Mouse (Mus musculus) common myeloid progenitor, adult 5-6 weeks (primary cell): ENCODE data around the gene Bag1. TPM values are rescaled to one million over a fixed set of nuclear protein-coding genes. Genes with fewer than 3 reads are reported as not detected.

ENCODE experiments used
- ATAC-seq: replicated peaks from 2 replicates; pipeline ENCODE4 v1.8.0; 2016; ENCODE audit warnings: low read depth, mild to moderate bottlenecking, moderate TSS enrichment, inconsistent platforms; ENCODE audit not compliant: poor library complexity, severe bottlenecking
- total RNA-seq: library from RNA; stranded (forward); fragments of 200-1000, 187-1606 nt; gene quantifications from 2 replicates; pipeline ENCODE4 v1.2.3, GENCODE M21; 2017

Gene Bag1
- 380 and 459 TPM in 2 replicates for total RNA-seq

- peak; percentile 96 for ATAC-seq
Observed at GRCm38 (mm10) chr4:40948160-40948708, at the start of gene Bag1, which contains the start of gene Chmp5. TSS of gene Bag1 (minus strand) at chr4:40948294. TSS of gene Chmp5 (plus strand) at chr4:40948407.

- no peak for ATAC-seq
Observed at GRCm38 (mm10) chr4:40996302-40996701, 48.2 kb upstream of the Bag1 start.

- no peak for ATAC-seq
Observed at GRCm38 (mm10) chr4:40989633-40990032, 41.5 kb upstream of the Bag1 start.

GRCm38 (mm10) chr4:40983686-40984085 is 35.6 kb upstream of the Bag1 start:
- no peak for ATAC-seq

- no peak for ATAC-seq
Observed at GRCm38 (mm10) chr4:40982486-40982885, 34.4 kb upstream of the Bag1 start.

- no peak for ATAC-seq
Observed at GRCm38 (mm10) chr4:40979430-40979829, 31.3 kb upstream of the Bag1 start.

- no peak for ATAC-seq
Observed at GRCm38 (mm10) chr4:40976651-40977050, 28.6 kb upstream of the Bag1 start.

GRCm38 (mm10) chr4:40975678-40976077 is 27.6 kb upstream of the Bag1 start:
- ATAC-seq = no peak

GRCm38 (mm10) chr4:40974011-40974410 is 25.9 kb upstream of the Bag1 start:
- ATAC-seq = no peak

- peak; percentile 56 for ATAC-seq
Observed at GRCm38 (mm10) chr4:40971744-40972143, 23.6 kb upstream of the Bag1 start.

GRCm38 (mm10) chr4:40970842-40971701 is 23.0 kb upstream of the Bag1 start, which contains the start of gene Nfx1:
TSS of gene Nfx1 (plus strand) at chr4:40970906.
- ATAC-seq = peak; percentile 92

- no peak for ATAC-seq
Observed at GRCm38 (mm10) chr4:40970592-40970841, 22.4 kb upstream of the Bag1 start.

GRCm38 (mm10) chr4:40969781-40970591 is 21.9 kb upstream of the Bag1 start:
- ATAC-seq = no peak

- ATAC-seq = no peak
Observed at GRCm38 (mm10) chr4:40969161-40969560, 21.1 kb upstream of the Bag1 start.

GRCm38 (mm10) chr4:40963536-40963935 is 15.4 kb upstream of the Bag1 start:
- no peak for ATAC-seq

GRCm38 (mm10) chr4:40955942-40956341 is 7.8 kb upstream of the Bag1 start:
- peak; percentile 86 for ATAC-seq

GRCm38 (mm10) chr4:40953521-40953920 is 5.4 kb upstream of the Bag1 start:
- ATAC-seq = peak; percentile 83

GRCm38 (mm10) chr4:40947565-40948159 is 432 bp downstream of the Bag1 start:
- peak; percentile 24 for ATAC-seq

- no peak for ATAC-seq
Observed at GRCm38 (mm10) chr4:40946516-40947121, 1.5 kb downstream of the Bag1 start.

GRCm38 (mm10) chr4:40943651-40944050 is 4.4 kb downstream of the Bag1 start:
- no peak for ATAC-seq
